Mouse (Mus musculus) ovary, postnatal 36 days (tissue): ENCODE results near the gene Patl1.
A peak's percentile ranks its signal among the peaks of the same experiment; 100 is the strongest.
"Not testable (repeated sequence)": the region's sequence is repeated elsewhere in the genome, so short reads cannot be mapped to it uniquely, and the experiment has no call there.

ENCODE experiments used
- DNase-seq: peaks from one replicate; pipeline ENCODE4 v3.0.0; 2022; ENCODE audit warnings: low spot score, mixed read lengths

Patl1 gene

GRCm38 (mm10) chr19:11912037-11912532 is at the start of gene Patl1:
Gene Patl1, plus strand, starts transcription at chr19:11912399.
- peak; percentile 97 for DNase-seq

DNA sequence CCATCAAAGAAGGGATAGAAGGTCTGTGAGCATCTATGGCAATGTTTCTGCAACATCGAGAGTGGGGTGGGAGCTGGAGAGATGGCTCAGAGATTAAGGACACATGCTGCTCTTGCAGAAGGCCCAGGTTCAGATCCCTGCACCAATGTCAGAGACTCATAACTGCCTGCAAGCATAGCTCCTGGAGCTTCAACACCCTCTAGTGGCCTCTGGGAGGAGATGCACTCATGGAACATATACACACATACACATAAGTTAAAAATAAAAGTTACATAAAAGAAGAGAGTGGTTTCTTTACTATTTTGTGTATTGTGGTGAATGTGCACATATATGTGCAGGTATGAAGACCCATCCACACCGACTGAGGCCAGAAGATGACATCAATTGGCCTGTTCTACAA is 44.4 kb upstream of the Patl1 start:
- DNase-seq, result no peak

- no peak for DNase-seq
Measured at GRCm38 (mm10) chr19:11875006-11875405, 37.2 kb upstream of the Patl1 start, which contains the start of gene Olfr1419. Gene Olfr1419, minus strand, starts transcription at chr19:11875106.

DNA sequence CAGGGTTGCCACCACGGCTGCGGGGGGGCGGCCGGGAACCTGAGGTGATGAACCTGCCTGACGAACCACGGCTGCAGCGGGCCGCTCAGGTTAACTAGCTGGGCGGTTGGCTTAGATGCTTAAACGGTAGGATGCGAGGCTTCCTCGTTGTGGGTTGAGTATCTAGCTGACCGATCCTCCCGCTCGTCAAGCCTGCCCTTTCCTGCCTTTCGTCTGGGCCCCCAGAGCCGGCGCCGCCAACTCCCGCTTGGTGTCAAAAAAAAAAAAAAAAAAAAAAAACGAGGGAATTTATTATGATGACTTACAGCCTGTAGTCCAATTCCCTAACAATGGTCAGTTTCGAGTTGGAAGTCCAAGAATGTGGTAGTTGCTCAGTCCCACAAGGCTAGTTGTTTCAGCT is 33.8 kb upstream of the Patl1 start:
- DNase-seq, result not testable (repeated sequence)

DNA sequence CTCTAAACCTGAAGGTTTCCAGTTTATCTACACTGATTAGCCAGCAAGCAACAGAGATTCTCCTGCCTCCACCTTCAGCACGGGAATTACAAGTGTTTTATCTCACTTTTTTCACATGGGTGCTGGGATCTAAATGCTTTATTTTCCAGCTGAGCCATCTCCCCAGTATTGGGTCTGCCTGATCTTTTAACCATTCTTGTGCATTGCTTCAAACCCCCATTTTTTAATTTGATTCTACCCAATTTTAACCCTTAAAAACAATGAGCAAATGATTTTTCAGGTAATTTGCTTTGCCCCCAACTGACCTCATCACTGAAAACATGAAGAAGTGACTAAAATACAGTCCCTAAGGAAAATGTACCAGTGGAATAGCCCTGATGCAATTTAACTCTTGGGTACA is 25.9 kb upstream of the Patl1 start, which contains the start of gene Olfr1420:
Gene Olfr1420, plus strand, starts transcription at position 301 of the 400 bp plus-strand sequence.
- no peak for DNase-seq

GRCm38 (mm10) chr19:11911021-11911420 is 1.2 kb upstream of the Patl1 start:
- DNase-seq, result no peak

- no peak for DNase-seq
Measured at GRCm38 (mm10) chr19:11911603-11912002, 596 bp upstream of the Patl1 start.

DNA sequence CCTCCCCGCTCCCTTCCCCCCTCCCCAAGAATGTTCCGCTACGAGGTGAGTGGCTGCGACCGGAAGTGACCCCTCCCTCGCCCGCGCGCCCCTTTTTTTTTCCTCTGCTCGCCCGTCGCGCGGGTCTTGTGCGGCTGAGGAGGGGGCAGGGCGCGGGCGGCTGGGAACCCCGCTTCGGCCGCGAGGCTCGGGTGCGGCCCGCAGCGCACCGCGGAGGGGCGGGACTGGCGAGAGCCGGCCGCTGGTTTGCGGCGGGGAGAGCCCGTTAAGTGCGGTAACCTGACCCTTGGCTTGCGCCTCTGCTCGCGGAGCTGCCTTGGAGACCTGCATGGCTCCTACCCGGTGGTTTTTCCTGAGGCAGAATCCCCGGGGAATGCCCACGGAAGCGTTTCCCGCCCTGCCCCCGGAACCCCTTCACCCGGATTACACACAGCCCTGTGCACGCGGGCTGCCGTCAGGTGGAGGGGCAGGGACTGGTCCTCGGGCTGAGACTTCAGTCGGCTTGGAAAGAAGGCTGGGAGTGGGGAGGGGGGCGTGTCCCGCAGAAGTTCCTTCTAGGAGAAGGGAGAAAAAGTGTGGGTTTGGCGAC is 428 bp downstream of the Patl1 start:
- DNase-seq, result peak; percentile 64

- no peak for DNase-seq
Measured at GRCm38 (mm10) chr19:11915804-11916203, 3.6 kb downstream of the Patl1 start.

- DNase-seq, result no peak
Measured at GRCm38 (mm10) chr19:11922068-11922467, 9.9 kb downstream of the Patl1 start.

- not testable (repeated sequence) for DNase-seq
Measured at GRCm38 (mm10) chr19:11922515-11922914, 10.3 kb downstream of the Patl1 start.

- DNase-seq, result no peak
Measured at GRCm38 (mm10) chr19:11926380-11926779, 14.2 kb downstream of the Patl1 start.

DNA sequence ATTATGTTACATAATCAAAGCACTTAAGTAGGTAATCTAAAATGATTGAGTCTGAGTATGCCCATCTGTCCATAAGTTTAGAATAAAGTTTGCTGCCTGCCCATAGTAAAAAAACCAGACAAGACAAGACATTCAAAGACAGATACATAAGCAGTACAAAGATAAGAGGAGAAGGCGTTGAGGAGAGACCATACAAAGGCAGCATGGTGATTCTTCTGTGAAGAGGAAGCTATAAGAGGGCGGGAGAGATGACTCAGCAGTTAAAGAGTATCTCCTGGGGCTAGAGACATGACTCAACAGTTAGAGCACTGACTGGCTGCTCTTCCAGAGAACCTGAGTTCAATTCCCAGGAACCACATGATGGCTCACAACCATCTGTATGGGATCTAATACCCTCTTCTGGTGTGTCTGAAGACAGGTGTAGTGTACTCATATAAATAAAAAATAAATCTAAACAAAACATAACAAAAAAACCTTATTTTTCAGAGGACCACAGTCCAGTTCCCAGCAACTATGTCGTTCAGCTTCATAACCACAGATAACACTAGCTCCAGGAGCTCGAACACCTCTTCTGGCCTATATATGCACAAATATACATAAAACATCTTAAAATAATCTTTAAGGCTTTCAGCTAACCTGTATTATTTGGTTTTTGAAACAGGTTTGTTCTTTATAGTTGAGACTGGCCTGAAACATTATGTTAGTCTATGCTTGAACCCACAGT is 16.0 kb downstream of the Patl1 start:
- DNase-seq, result no peak

DNA sequence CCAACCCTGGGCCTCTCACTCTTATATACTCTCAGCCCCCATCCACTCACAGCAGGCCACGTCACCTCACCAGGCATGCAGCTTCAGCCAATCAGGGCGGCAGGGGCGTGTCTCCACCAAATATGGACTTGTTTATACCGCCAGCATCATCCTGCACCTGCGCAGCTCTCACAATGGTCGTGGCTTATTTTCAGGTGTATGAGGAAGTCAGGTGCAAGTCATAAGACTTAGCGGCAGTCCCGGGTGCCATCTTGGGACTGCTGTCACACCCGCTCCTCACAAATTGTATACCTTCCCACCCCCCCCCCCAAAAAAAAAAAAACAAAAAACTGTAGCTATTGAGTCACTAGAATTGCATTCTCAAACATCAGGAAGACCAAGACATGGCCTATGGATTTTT is 34.3 kb downstream of the Patl1 start:
- DNase-seq, result not testable (repeated sequence)

DNA sequence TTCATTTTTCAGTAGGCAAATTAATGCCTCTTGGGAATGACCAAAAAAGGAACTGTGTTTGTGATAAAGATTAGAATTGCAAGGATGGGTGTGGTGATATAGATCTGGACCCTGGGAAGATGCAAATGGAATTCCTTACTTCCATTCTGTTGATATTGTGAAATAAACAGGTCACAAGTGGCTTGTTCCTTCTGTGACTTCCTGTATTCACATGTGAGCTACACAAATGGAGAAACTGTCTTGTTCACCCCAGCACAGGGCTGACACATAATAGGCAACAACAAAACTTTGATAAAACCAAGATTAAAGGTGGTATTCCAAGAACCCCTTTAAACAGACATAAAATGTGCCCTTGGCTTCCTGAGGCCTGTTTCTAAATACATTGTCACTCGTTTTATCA is 37.7 kb downstream of the Patl1 start:
- no peak for DNase-seq

GRCm38 (mm10) chr19:11950747-11951146 is 38.5 kb downstream of the Patl1 start:
- no peak for DNase-seq

DNA sequence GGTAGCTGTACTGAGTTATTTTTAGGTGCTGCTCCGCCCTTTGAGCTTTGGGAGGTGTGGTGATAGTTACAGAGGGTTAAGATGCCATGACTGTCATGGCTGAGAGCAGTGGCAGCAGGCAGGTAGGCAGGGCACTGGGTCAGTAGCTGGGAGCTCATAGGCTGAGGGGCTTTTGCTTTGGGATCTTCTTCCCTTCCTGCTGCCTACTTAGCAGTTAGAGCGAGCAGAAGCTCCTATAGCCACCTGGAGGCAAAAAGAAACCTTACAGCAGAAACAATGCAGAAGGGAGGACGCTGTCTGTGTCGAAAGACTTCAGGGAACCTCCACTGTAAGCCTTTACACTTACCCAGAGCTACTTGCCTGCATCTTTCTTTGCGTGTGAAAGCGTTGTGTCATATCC is 42.0 kb downstream of the Patl1 start:
- no peak for DNase-seq

- DNase-seq, result no peak
Measured at GRCm38 (mm10) chr19:11956636-11957035, 44.4 kb downstream of the Patl1 start.

GRCm38 (mm10) chr19:11957396-11957795 is 45.2 kb downstream of the Patl1 start:
- DNase-seq, result no peak

GRCm38 (mm10) chr19:11957846-11958245 is 45.6 kb downstream of the Patl1 start:
- no peak for DNase-seq

- DNase-seq, result no peak
Measured at GRCm38 (mm10) chr19:11964266-11964665, 52.1 kb downstream of the Patl1 start.

- DNase-seq, result peak; percentile 98
Measured at GRCm38 (mm10) chr19:11965023-11965942, 53.1 kb downstream of the Patl1 start, which contains the start of gene Osbp. Gene Osbp, plus strand, starts transcription at chr19:11965941.
